Mouse (Mus musculus) kidney, adult 2 months (tissue): ENCODE data around the gene Agfg1.

Experiments used
- CTCF ChIP-seq: fragments of 200-500 bp; conservative IDR thresholded peaks from 2 replicates; pipeline ENCODE4 v1.5.1; 2011; ENCODE audit warnings: low read depth, mild to moderate bottlenecking, control low read depth, low read length, moderate library complexity, mixed read lengths; ENCODE audit not compliant: insufficient read depth, insufficient read length
- POLR2A ChIP-seq: fragments of 200-500 bp; IDR thresholded peaks from one replicate; pipeline ENCODE4 v1.6.1; 2011; ENCODE audit warnings: low read depth, low read length, control low read depth

DNA sequence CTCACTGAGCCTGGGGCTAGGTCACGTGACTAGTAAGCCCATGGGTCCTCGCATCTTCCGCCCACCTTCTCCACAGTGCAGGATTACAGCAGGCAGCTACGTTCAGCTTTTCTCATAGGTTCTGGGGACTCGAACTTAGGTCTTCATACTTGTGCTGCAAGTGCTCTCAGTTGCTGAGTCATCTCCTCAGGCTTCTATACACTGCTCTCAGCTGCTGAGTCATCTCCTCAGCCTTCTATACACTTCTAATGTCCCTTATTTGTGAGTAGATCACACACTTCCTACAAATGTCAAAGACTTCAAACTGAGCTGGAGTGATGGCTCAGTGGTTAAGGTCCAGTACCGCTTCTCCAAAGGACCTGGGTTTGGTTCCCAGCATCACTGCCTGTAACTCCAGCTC is 47.0 kb upstream of the Agfg1 start:
- no peak for TF ChIP-seq CTCF
- no peak for TF ChIP-seq POLR2A
